Mouse (Mus musculus) limb, embryonic 11.5 days (tissue): ENCODE measurements at regions not wholly inside any gene's neighbourhood (a gene's known extent, or its start where the extent isn't known, plus 50 kb on each side); places are given as distances from the start of the nearest gene placed in this dataset.
"Not testable (repeated sequence)": the region's sequence is repeated elsewhere in the genome, so short reads cannot be mapped to it uniquely, and the experiment has no call there.

Experiments
- ATAC-seq: fragments of 200-750 bp; cut with Nextera tagmentation; 2 replicates; pipeline ENCODE4 v1.8.0; 2017; ENCODE audit warnings: low read depth; ENCODE audit not compliant: insufficient number of reproducible peaks, low FRiP score, low TSS enrichment
- DNase-seq: peaks from one replicate; pipeline ENCODE4 v3.0.0-alpha.2; 2015; ENCODE audit warnings: low spot score
- H3K27ac ChIP-seq: fragments of 300-500 bp; sonication (generic); replicated peaks from 2 replicates; pipeline ENCODE4 v1.5.1; 2014; ENCODE audit warnings: low read depth, mild to moderate bottlenecking, low read length
- H3K27me3 ChIP-seq: fragments of 300-500 bp; sonication (generic); 2 replicates; pipeline ENCODE4 v1.6.1; 2014; ENCODE audit warnings: mild to moderate bottlenecking, low read length, mixed read lengths; ENCODE audit not compliant: control insufficient read depth, insufficient read depth
- H3K36me3 ChIP-seq: fragments of 300-500 bp; sonication (generic); 2 replicates; pipeline ENCODE4 v1.6.1; 2014; ENCODE audit warnings: mild to moderate bottlenecking, low read length, moderate library complexity, mixed read lengths; ENCODE audit not compliant: control insufficient read depth, insufficient read depth
- H3K4me1 ChIP-seq: fragments of 300-500 bp; sonication (generic); 2 replicates; pipeline ENCODE4 v1.6.1; 2014; ENCODE audit warnings: low read length, mixed read lengths; ENCODE audit not compliant: control insufficient read depth, insufficient read depth
- H3K4me2 ChIP-seq: fragments of 300-500 bp; sonication (generic); 2 replicates; pipeline ENCODE4 v1.6.1; 2014; ENCODE audit warnings: low read depth, mild to moderate bottlenecking, moderate library complexity; ENCODE audit not compliant: severe bottlenecking
- H3K4me3 ChIP-seq: fragments of 300-500 bp; sonication (generic); 2 replicates; pipeline ENCODE4 v1.5.1; 2014; ENCODE audit warnings: low read depth, low read length
- H3K9ac ChIP-seq: fragments of 300-500 bp; sonication (generic); 2 replicates; pipeline ENCODE4 v1.6.1; 2014; ENCODE audit warnings: mild to moderate bottlenecking, low read length
- H3K9me3 ChIP-seq: fragments of 300-500 bp; sonication (generic); 2 replicates; pipeline ENCODE4 v1.6.1; 2016; ENCODE audit warnings: low read length; ENCODE audit not compliant: control insufficient read depth
- WGBS: fragments of 180-500 bp; shearing (Covaris S2); extraction: QIAGEN DNeasy Blood & Tissue Kit; methylation state at CpG from one replicate; pipeline ENCODE4 v1.1.7; 2014; 5-methylcytosine and 5-hydroxymethylcytosine counted together

GRCm38 (mm10) chr8:57052661-57053060 lies 268.1 kb upstream of the Hand2 start:
- no peaks in the 10 kb centered on the region for H3K4me1 ChIP-seq
- no peak overlapping the region for H3K9ac ChIP-seq
- no peaks in the 10 kb centered on the region for H3K9me3 ChIP-seq
- H3K36me3 ChIP-seq, result no peaks in the 10 kb centered on the region
- WGBS, result 14% methylated on average over 4 of the region's 4 CpGs
- DNase-seq (peak; percentile 55), ATAC-seq (no peak)
- no peak overlapping the region for H3K4me2 ChIP-seq
- H3K27me3 ChIP-seq, result no peaks in the 10 kb centered on the region
- no peak overlapping the region for H3K27ac ChIP-seq
- H3K4me3 ChIP-seq, result no peak overlapping the region

GRCm38 (mm10) chr8:57076995-57077394 lies 243.8 kb upstream of the Hand2 start:
- no peaks in the 10 kb centered on the region for H3K4me1 ChIP-seq
- WGBS, result 88% methylated on average over 8 of the region's 8 CpGs
- DNase-seq, result no peak
- no peak overlapping the region for H3K4me2 ChIP-seq
- H3K9me3 ChIP-seq, result no peaks in the 10 kb centered on the region
- no peak overlapping the region for H3K9ac ChIP-seq
- ATAC-seq, result no peak
- H3K27me3 ChIP-seq, result no peaks in the 10 kb centered on the region
- H3K4me3 ChIP-seq, result no peak overlapping the region
- no peaks in the 10 kb centered on the region for H3K36me3 ChIP-seq
- H3K27ac ChIP-seq, result no peak overlapping the region

DNA sequence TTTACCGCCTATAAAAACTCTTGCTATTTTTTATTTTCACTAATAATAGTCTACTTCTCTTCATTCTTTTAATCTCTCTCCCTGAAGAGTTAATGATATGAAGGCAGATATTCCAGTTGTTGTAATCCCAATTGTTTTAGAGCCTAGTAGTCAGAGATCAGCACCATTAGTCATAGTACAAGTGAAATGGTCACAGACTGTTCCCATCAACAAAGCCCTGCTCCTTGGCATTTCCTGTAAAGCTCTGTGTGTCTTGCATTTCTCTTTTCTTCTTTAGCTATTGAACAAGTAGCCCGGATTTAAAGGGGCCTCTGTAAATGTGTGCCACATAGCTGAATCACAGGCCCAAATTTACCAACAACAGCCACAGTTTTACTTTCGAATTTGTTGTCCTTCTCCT lies 234.0 kb upstream of the Hand2 start:
- Histone ChIP-seq H3K27me3 (no peaks in the 10 kb centered on the region), H3K9ac (no peak overlapping the region), H3K4me2 (no peak overlapping the region), H3K4me3 (no peak overlapping the region), H3K9me3 (no peaks in the 10 kb centered on the region), H3K4me1 (no peaks in the 10 kb centered on the region), H3K36me3 (no peaks in the 10 kb centered on the region), H3K27ac (no peak overlapping the region)
- DNase-seq (no peak), ATAC-seq (no peak)
- 78% methylated on average over 3 of the region's 3 CpGs for WGBS

DNA sequence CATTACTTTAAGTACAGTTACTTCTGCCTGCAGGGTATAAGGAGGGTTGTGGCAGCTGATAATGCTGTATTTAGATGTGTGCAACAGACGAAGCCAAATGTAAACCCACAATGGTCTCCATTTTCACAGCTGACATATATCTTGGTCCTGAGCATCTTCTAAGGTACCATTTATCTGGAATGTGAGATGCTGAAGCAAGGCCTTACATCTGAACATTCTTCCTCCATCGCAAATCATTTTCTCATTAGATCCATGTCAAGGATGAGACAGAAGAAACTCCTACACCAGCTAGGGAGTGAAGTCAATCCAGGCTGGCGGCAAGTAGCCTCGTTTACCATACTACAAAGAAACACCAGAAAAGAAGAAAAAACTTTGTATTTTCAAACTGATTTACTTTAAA lies 228.4 kb upstream of the Hand2 start:
- Histone ChIP-seq H3K27me3 (no peaks in the 10 kb centered on the region), H3K9me3 (no peaks in the 10 kb centered on the region), H3K4me1 (peaks cover 3% of the 10 kb centered on the region; the same call in 1 of the 2 replicates), H3K4me2 (no peak overlapping the region), H3K27ac (no peak overlapping the region), H3K9ac (no peak overlapping the region), H3K36me3 (no peaks in the 10 kb centered on the region), H3K4me3 (no peak overlapping the region)
- DNase-seq, result no peak
- 70% methylated on average over 4 of the region's 4 CpGs for WGBS
- no peak for ATAC-seq

DNA sequence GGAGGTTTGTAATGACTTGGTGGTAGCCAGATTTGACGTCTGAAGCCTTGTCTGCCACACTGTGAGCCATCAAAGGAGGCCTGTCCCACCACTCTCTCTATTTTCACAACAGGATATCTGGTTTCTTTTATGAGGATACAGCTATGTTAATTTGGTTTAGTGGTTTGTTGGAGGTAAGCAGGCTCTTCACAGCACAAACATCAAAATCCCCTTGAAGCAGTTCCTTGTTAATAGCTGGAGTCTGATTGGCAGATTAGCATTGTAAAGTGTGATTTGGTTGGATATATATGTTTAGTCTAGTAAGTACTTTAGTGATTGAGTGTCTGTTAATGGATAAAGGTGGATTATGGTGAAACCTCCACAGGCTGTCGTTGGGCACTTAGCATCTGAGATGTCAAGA lies 225.6 kb upstream of the Hand2 start:
- no peaks in the 10 kb centered on the region for H3K9me3 ChIP-seq
- H3K27me3 ChIP-seq, result no peaks in the 10 kb centered on the region
- no peak overlapping the region for H3K4me3 ChIP-seq
- H3K4me2 ChIP-seq, result no peak overlapping the region
- no peaks in the 10 kb centered on the region for H3K36me3 ChIP-seq
- H3K9ac ChIP-seq, result no peak overlapping the region
- 26% methylated on average over 2 of the region's 2 CpGs for WGBS
- peak overlapping the region; percentile 42; the same call in 1 of the 2 replicates for H3K27ac ChIP-seq
- DNase-seq (peak; percentile 28), ATAC-seq (peak; percentile 68)
- H3K4me1 ChIP-seq, result peaks cover 3% of the 10 kb centered on the region; the same call in 1 of the 2 replicates

GRCm38 (mm10) chr8:57110765-57111402 lies 209.9 kb upstream of the Hand2 start:
- H3K4me2 ChIP-seq, H3K27ac ChIP-seq, H3K4me1 ChIP-seq, H3K27me3 ChIP-seq, H3K4me3 ChIP-seq, H3K9me3 ChIP-seq, H3K36me3 ChIP-seq, DNase-seq, ATAC-seq, H3K9ac ChIP-seq: not testable (repeated sequence)
- WGBS, result 45% methylated on average over 2 of the region's 6 CpGs

GRCm38 (mm10) chr8:57111403-57111771 lies 209.4 kb upstream of the Hand2 start:
- Histone ChIP-seq H3K9me3 (no peaks in the 10 kb centered on the region), H3K4me1 (no peaks in the 10 kb centered on the region; the same call in 1 of the 2 replicates), H3K4me3 (no peak overlapping the region), H3K27me3 (no peaks in the 10 kb centered on the region), H3K36me3 (no peaks in the 10 kb centered on the region), H3K27ac (no peak overlapping the region), H3K9ac (no peak overlapping the region), H3K4me2 (no peak overlapping the region)
- 38% methylated on average over 2 of the region's 2 CpGs for WGBS
- peak; percentile 68 for ATAC-seq
- DNase-seq, result no peak

- Histone ChIP-seq H3K36me3 (no peaks in the 10 kb centered on the region), H3K4me2 (no peak overlapping the region), H3K9me3 (no peaks in the 10 kb centered on the region), H3K4me1 (no peaks in the 10 kb centered on the region; the same call in 1 of the 2 replicates), H3K27me3 (no peaks in the 10 kb centered on the region), H3K27ac (no peak overlapping the region; the same call in 1 of the 2 replicates), H3K9ac (no peak overlapping the region), H3K4me3 (no peak overlapping the region)
- ATAC-seq (no peak), DNase-seq (no peak)
- WGBS, result 37% methylated on average over 2 of the region's 2 CpGs
Measured at GRCm38 (mm10) chr8:57113915-57114314, 206.9 kb upstream of the Hand2 start.

DNA sequence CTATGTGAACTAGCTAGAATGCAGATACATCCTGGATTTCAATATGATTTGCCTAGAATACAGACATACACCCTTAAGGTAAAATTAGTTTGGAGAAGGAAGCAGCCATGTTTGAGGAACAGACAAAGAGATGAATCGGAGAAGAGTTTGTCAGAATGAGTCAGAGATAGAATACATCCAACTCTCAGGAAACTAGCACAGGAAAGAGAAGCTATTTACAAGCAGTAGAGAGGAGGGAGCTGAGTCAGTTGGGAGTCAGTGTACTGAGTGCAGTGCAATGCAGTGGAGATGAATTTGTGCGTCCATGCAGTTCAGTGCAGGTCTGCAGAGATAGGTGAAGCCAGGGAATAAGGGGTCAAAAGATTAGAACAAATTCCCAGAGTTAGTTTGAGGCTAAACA lies 205.5 kb upstream of the Hand2 start:
- DNase-seq, result no peak
- no peaks in the 10 kb centered on the region for H3K36me3 ChIP-seq
- H3K27me3 ChIP-seq, result no peaks in the 10 kb centered on the region
- H3K9ac ChIP-seq, result no peak overlapping the region
- no peak overlapping the region for H3K27ac ChIP-seq
- H3K4me1 ChIP-seq, result no peaks in the 10 kb centered on the region; the same call in 1 of the 2 replicates
- 99% methylated on average over 2 of the region's 2 CpGs for WGBS
- no peak overlapping the region for H3K4me2 ChIP-seq
- no peak for ATAC-seq
- H3K9me3 ChIP-seq, result no peaks in the 10 kb centered on the region
- no peak overlapping the region for H3K4me3 ChIP-seq
